Mouse (Mus musculus) embryonic fibroblast, embryonic 13.5 days (primary cell): ENCODE results near the gene Klc3.

ENCODE experiments used
- CTCF ChIP-seq: IDR thresholded peaks from 2 replicates; pipeline ENCODE4 v1.5.1; 2011; ENCODE audit warnings: mild to moderate bottlenecking, control low read depth, low read length, moderate library complexity, borderline replicate concordance; ENCODE audit not compliant: insufficient read depth
- POLR2A ChIP-seq: IDR thresholded peaks from 2 replicates; pipeline ENCODE4 v1.6.1; 2011; ENCODE audit warnings: low read depth, mild to moderate bottlenecking, control low read depth, low read length, moderate library complexity

- TF ChIP-seq POLR2A (no peak), CTCF (no peak)
Observed at GRCm38 (mm10) chr7:19424051-19424450, 20.1 kb upstream of the Klc3 start.
